ENCODE assay signal across 8 mouse cellular contexts in the genomic region with DNA sequence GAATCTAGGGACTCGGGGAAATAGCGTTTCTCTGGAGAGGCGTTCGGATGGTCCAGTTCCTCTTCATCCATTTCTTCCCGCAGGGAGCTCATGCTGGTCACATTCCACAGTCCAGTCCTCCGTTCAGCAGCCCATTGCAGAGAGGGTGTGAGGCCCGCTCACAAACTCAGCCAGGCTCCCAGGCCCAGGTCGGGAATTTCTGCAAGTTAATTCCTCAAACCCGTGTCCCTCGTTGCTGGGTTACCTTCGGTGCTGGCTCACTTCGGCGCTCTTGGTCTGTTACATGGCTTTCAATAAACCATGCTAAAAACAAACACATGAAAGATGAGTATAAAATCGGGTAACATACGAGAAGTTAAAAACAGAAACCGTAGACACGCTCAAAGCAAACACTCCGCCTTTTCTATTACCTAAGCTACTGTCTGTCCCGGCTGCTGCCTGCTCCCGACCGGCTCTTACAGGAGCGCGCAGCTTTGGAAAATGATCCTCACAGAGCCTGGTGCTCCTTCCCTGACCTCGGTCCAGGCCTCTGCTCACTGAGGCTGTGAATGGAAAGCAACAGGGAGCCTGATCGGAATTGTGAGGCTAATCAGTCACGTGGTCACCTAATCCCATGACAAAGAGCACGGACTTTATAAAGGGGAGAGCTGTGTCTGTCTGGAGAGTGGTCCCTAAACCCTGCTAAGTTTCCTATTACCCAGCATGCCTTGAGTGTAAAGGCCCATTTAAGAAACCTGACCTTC. TPM values are rescaled to one million over a fixed set of nuclear protein-coding genes. Genes with fewer than 3 reads are reported as not detected.
DNase-seq lines count a peak whose midpoint lies in the region; ATAC-seq and TF ChIP-seq lines count a peak whose summit lies in the region.

No protein-coding gene starts in this region.

- H3K4me3 ChIP-seq in layer of hippocampus, adult 2 months = peak overlapping the region; percentile 43
- peak overlapping the region; percentile 14 for H3K4me3 ChIP-seq in embryonic facial prominence, embryonic 14.5 days (ENCODE audit: low read depth, low read length)
- 0 out of 2 replicates have a peak overlapping the region, but pooled peaks have one; percentile 11 for H3K4me3 ChIP-seq in kidney, embryonic 16.5 days (ENCODE audit: low read length)
- peak overlapping the region; percentile 23 for H3K4me3 ChIP-seq in neural tube, embryonic 12.5 days

- peaks cover 10% of the 10 kb centered on the region; the same call in 1 of the 2 replicates for H3K4me1 ChIP-seq in embryonic facial prominence, embryonic 14.5 days (ENCODE audit: control insufficient read depth, insufficient read depth, low read length)
- H3K4me1 ChIP-seq in kidney, embryonic 16.5 days (ENCODE audit: insufficient read depth, low read length) = peaks cover 10% of the 10 kb centered on the region; the same call in 1 of the 2 replicates
- H3K4me1 ChIP-seq in neural tube, embryonic 12.5 days = peaks cover 19% of the 10 kb centered on the region

- no peaks in the 10 kb centered on the region for H3K27me3 ChIP-seq in embryonic facial prominence, embryonic 14.5 days (replicated peaks; ENCODE audit: control insufficient read depth, insufficient read depth, low read length)
- no peaks in the 10 kb centered on the region for H3K27me3 ChIP-seq in kidney, embryonic 16.5 days (ENCODE audit: insufficient read depth, low read length)
- H3K27me3 ChIP-seq in neural tube, embryonic 12.5 days (replicated peaks) = no peaks in the 10 kb centered on the region

- peaks cover 3% of the 10 kb centered on the region; the same call in 1 of the 2 replicates for H3K9me3 ChIP-seq in embryonic facial prominence, embryonic 14.5 days (ENCODE audit: control insufficient read depth, low read length)
- H3K9me3 ChIP-seq in kidney, embryonic 16.5 days (ENCODE audit: low read length) = no peaks in the 10 kb centered on the region
- H3K9me3 ChIP-seq in neural tube, embryonic 12.5 days = no peaks in the 10 kb centered on the region

- TF ChIP-seq CTCF in layer of hippocampus, adult 2 months (conservative IDR thresholded peaks at IDR 0.05) = no peak

- H3K36me3 ChIP-seq in embryonic facial prominence, embryonic 14.5 days (ENCODE audit: control insufficient read depth, insufficient read depth, low read length) = no peaks in the 10 kb centered on the region
- H3K36me3 ChIP-seq in kidney, embryonic 16.5 days (ENCODE audit: insufficient read depth, low read length) = no peaks in the 10 kb centered on the region
- H3K36me3 ChIP-seq in neural tube, embryonic 12.5 days = no peaks in the 10 kb centered on the region

- ATAC-seq in embryonic facial prominence, embryonic 14.5 days (ENCODE audit: low read depth) = peak; percentile 94
- peak; percentile 73 for ATAC-seq in kidney, embryonic 16.5 days (ENCODE audit: low FRiP score, low TSS enrichment)
- ATAC-seq in neural tube, embryonic 12.5 days (ENCODE audit: low FRiP score, low read depth) = peak; percentile 94

- 10% methylated on average over 27 of the region's 27 CpGs for WGBS in embryonic facial prominence, embryonic 14.5 days
- 15% methylated on average over 27 of the region's 27 CpGs for WGBS in kidney, embryonic 16.5 days
- 4% methylated on average over 27 of the region's 27 CpGs for WGBS in neural tube, embryonic 12.5 days

- peak overlapping the region; percentile 50 for H3K9ac ChIP-seq in embryonic facial prominence, embryonic 14.5 days (ENCODE audit: low read depth, low read length)
- peak overlapping the region; percentile 41; the same call in 1 of the 2 replicates for H3K9ac ChIP-seq in kidney, embryonic 16.5 days (replicated peaks; ENCODE audit: low read length)
- H3K9ac ChIP-seq in neural tube, embryonic 12.5 days = peak overlapping the region; percentile 39

- H3K27ac ChIP-seq in layer of hippocampus, adult 2 months = peak overlapping the region; percentile 83
- H3K27ac ChIP-seq in embryonic facial prominence, embryonic 14.5 days (replicated peaks; ENCODE audit: low read depth, low read length) = no peak overlapping the region; the same call in 1 of the 2 replicates
- H3K27ac ChIP-seq in kidney, embryonic 16.5 days (ENCODE audit: low read length) = no peak overlapping the region
- no peak overlapping the region; the same call in 1 of the 2 replicates for H3K27ac ChIP-seq in neural tube, embryonic 12.5 days

- peak in 1 of 2 experiments; percentile 42 for DNase-seq in layer of hippocampus, adult 2 months (ENCODE audit: low spot score in 2 of 2)
- DNase-seq in layer of hippocampus, adult 11-12 months (ENCODE audit: low spot score) = no peak
- peak; percentile 85 for DNase-seq in embryonic facial prominence, embryonic 14.5 days (ENCODE audit: low spot score)
- DNase-seq in adrenal gland, postnatal 14 days = no peak
- no peak for DNase-seq in left cerebral cortex, adult 18-20 months (ENCODE audit: low spot score in 2 of 2)
- no peak for DNase-seq in left cerebral cortex, adult 8-10 months (ENCODE audit: low spot score in 2 of 2)

- peak overlapping the region; percentile 46 for H3K4me2 ChIP-seq in embryonic facial prominence, embryonic 14.5 days (ENCODE audit: low read depth, low read length)
- peak overlapping the region; percentile 42 for H3K4me2 ChIP-seq in kidney, embryonic 16.5 days (replicated peaks; ENCODE audit: low read depth, low read length)
- H3K4me2 ChIP-seq in neural tube, embryonic 12.5 days (replicated peaks) = peak overlapping the region; percentile 58

RNA-seq across cellular contexts. Expression of a gene that starts 16.9 kb away (rescaled TPM):
- 1 to 10 TPM; 2.0 to 2.5 TPM for total RNA-seq in layer of hippocampus, adult 2 months (2021)
- polyA plus RNA-seq in embryonic facial prominence, embryonic 14.5 days (2014; fragmentation: Nextera tagmentation; extraction: Ambion mirVana) = 2.1 and 3.0 TPM in 2 replicates
- 0.36 and 0.50 TPM in 2 replicates for polyA plus RNA-seq in kidney, embryonic 16.5 days (2015; fragmentation: Nextera tagmentation; extraction: Ambion mirVana)
- 1.1 and 1.5 TPM in 2 replicates for polyA plus RNA-seq in neural tube, embryonic 12.5 days (2016; fragmentation: Nextera tagmentation; extraction: Ambion mirVana)
- 0.33 and 0.90 TPM in 2 replicates for total RNA-seq in adrenal gland, postnatal 14 days (2021)
- 1 to 10 TPM; 3.4 to 4.5 TPM for total RNA-seq in left cerebral cortex, adult 18-20 months (2021)
- total RNA-seq in left cerebral cortex, adult 8-10 months (2022) = 1 to 10 TPM; 3.3 to 4.5 (median 4.1) TPM

RNA-seq across cellular contexts. Expression of a gene that starts 22.7 kb away (rescaled TPM):
- total RNA-seq in layer of hippocampus, adult 2 months (2021) = 10 to 100 TPM; 36.5 to 39.2 TPM
- polyA plus RNA-seq in embryonic facial prominence, embryonic 14.5 days (2014; fragmentation: Nextera tagmentation; extraction: Ambion mirVana) = 29.4 and 32.2 TPM in 2 replicates
- 24.2 and 24.3 TPM in 2 replicates for polyA plus RNA-seq in kidney, embryonic 16.5 days (2015; fragmentation: Nextera tagmentation; extraction: Ambion mirVana)
- 34.4 and 36.8 TPM in 2 replicates for polyA plus RNA-seq in neural tube, embryonic 12.5 days (2016; fragmentation: Nextera tagmentation; extraction: Ambion mirVana)
- total RNA-seq in adrenal gland, postnatal 14 days (2021) = 41.6 and 44.6 TPM in 2 replicates
- total RNA-seq in left cerebral cortex, adult 18-20 months (2021) = 10 to 100 TPM; 34.4 to 36.4 TPM
- 10 to 100 TPM; 42.4 to 47.2 (median 43.2) TPM for total RNA-seq in left cerebral cortex, adult 8-10 months (2022)

RNA-seq across cellular contexts. Expression of a gene that starts 49.9 kb away (rescaled TPM):
- total RNA-seq in layer of hippocampus, adult 2 months (2021) = 10 to 100 TPM; 17.7 to 21.3 TPM
- polyA plus RNA-seq in embryonic facial prominence, embryonic 14.5 days (2014; fragmentation: Nextera tagmentation; extraction: Ambion mirVana) = 33.5 and 35.8 TPM in 2 replicates
- polyA plus RNA-seq in kidney, embryonic 16.5 days (2015; fragmentation: Nextera tagmentation; extraction: Ambion mirVana) = 31.3 and 32.4 TPM in 2 replicates
- 40.8 and 44.3 TPM in 2 replicates for polyA plus RNA-seq in neural tube, embryonic 12.5 days (2016; fragmentation: Nextera tagmentation; extraction: Ambion mirVana)
- 10.4 and 14.7 TPM in 2 replicates for total RNA-seq in adrenal gland, postnatal 14 days (2021)
- total RNA-seq in left cerebral cortex, adult 18-20 months (2021) = 10 to 100 TPM; 16.1 to 18.1 TPM
- total RNA-seq in left cerebral cortex, adult 8-10 months (2022) = 10 to 100 TPM; 15.3 to 22.4 (median 20.1) TPM

RNA-seq across cellular contexts. Expression of a gene that starts 50.6 kb away (rescaled TPM):
- total RNA-seq in layer of hippocampus, adult 2 months (2021) = 10 to 100 TPM; 68.7 to 69.9 TPM
- polyA plus RNA-seq in embryonic facial prominence, embryonic 14.5 days (2014; fragmentation: Nextera tagmentation; extraction: Ambion mirVana) = 146 and 159 TPM in 2 replicates
- 181 and 190 TPM in 2 replicates for polyA plus RNA-seq in kidney, embryonic 16.5 days (2015; fragmentation: Nextera tagmentation; extraction: Ambion mirVana)
- 128 and 134 TPM in 2 replicates for polyA plus RNA-seq in neural tube, embryonic 12.5 days (2016; fragmentation: Nextera tagmentation; extraction: Ambion mirVana)
- 64.7 and 65.3 TPM in 2 replicates for total RNA-seq in adrenal gland, postnatal 14 days (2021)
- 10 to 100 TPM; 61.7 to 64.5 TPM for total RNA-seq in left cerebral cortex, adult 18-20 months (2021)
- 10 to 100 TPM; 63.4 to 69.4 (median 68.0) TPM for total RNA-seq in left cerebral cortex, adult 8-10 months (2022)
